Mouse (Mus musculus) liver, postnatal 0 days (tissue): Measurements from ENCODE around the gene Eif2d. TPM values are rescaled to one million over a fixed set of nuclear protein-coding genes. Genes with fewer than 3 reads are reported as not detected.

ENCODE experiments used
- ATAC-seq: fragments of 200-750 bp; cut with Nextera tagmentation; 2 replicates; pipeline ENCODE4 v1.8.0; 2017; ENCODE audit warnings: mild to moderate bottlenecking, moderate library complexity
- DNase-seq: peaks from one replicate; pipeline ENCODE4 v3.0.0-alpha.2; 2016
- H3K27ac ChIP-seq: fragments of 300-500 bp; sonication (generic); 2 replicates; pipeline ENCODE4 v1.5.1; 2014; ENCODE audit warnings: antibody characterized with exemption, moderate library complexity, mild to moderate bottlenecking, low read depth
- H3K27me3 ChIP-seq: fragments of 300-500 bp; sonication (generic); 2 replicates; pipeline ENCODE4 v1.6.1; 2014; ENCODE audit warnings: low read length, control low read depth, mixed read lengths; ENCODE audit not compliant: insufficient read depth
- H3K36me3 ChIP-seq: fragments of 300-500 bp; sonication (generic); replicated peaks from 2 replicates; pipeline ENCODE4 v1.6.1; 2014; ENCODE audit warnings: mild to moderate bottlenecking, control low read depth, low read length, moderate library complexity, mixed read lengths; ENCODE audit not compliant: insufficient read depth
- H3K4me1 ChIP-seq: fragments of 300-500 bp; sonication (generic); 2 replicates; pipeline ENCODE4 v1.6.1; 2014; ENCODE audit warnings: antibody characterized with exemption, mild to moderate bottlenecking, control low read depth; ENCODE audit not compliant: insufficient read depth
- H3K4me2 ChIP-seq: fragments of 300-500 bp; sonication (generic); 2 replicates; pipeline ENCODE4 v1.6.1; 2014; ENCODE audit warnings: low read depth, mild to moderate bottlenecking, low read length, moderate library complexity, mixed read lengths
- H3K4me3 ChIP-seq: fragments of 300-500 bp; sonication (generic); 2 replicates; pipeline ENCODE4 v1.5.1; 2014; ENCODE audit warnings: low read depth, low read length
- H3K9ac ChIP-seq: fragments of 300-500 bp; sonication (generic); replicated peaks from 2 replicates; pipeline ENCODE4 v1.6.1; 2014; ENCODE audit warnings: mild to moderate bottlenecking, moderate library complexity
- H3K9me3 ChIP-seq: fragments of 300-500 bp; sonication (generic); 2 replicates; pipeline ENCODE4 v1.6.1; 2016; ENCODE audit warnings: mild to moderate bottlenecking, control low read depth, low read length, mixed read lengths
- CTCF ChIP-seq: sonication (generic); IDR thresholded peaks from 2 replicates; pipeline ENCODE4 v1.5.1; 2016; ENCODE audit warnings: antibody characterized with exemption, low read depth
- EP300 ChIP-seq: IDR thresholded peaks from 2 replicates; pipeline ENCODE4 v1.6.1; 2016; ENCODE audit warnings: antibody characterized with exemption, low read depth, mild to moderate bottlenecking
- WGBS: fragments of 180-500 bp; shearing (Covaris S2); extraction: QIAGEN DNeasy Blood & Tissue Kit; methylation state at CpG from one replicate; pipeline ENCODE4 v1.1.7; 2014; ENCODE audit not compliant: insufficient replicate concordance; 5-methylcytosine and 5-hydroxymethylcytosine counted together
- polyA plus RNA-seq: library from polyadenylated mRNA; unstranded; fragments of >200 nt; fragmentation: Nextera tagmentation; extraction: Ambion mirVana; gene quantifications from 2 replicates; pipeline ENCODE4 v1.2.1, GENCODE M21; 2015

Gene Eif2d
- polyA plus RNA-seq = 18.2 and 19.0 TPM in 2 replicates

DNA sequence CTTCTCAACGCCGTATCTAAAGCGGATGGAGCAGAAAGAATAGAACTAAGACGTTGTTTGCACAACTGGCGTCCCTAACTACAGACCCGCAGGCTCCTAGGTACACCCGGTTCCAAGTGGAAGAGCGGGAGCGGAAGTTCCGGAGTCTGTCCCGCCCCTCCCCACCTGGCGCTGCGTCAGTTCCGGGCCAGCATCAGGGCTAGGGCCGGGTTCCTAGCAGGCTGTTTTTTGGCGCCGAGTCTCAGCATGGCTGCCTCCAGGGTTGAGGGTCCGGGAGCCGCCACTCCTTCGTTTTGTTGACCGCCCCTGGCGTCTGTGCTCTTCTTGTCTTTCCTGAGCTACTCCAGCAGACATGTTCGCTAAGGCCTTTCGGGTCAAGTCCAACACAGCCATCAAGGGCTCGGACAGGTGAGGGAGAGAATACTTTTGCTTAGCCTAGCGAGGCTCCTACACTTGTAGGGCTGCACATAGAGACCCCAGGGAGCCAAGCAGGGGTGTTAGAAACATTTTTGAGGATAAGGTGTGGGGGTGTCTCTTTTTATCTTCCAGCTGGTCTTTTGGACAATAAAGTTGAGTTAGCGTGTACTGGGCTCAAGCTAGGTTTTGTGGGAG is at the start of gene Eif2d:
Eif2d (plus strand) TSS at position 164 of the 612 bp plus-strand sequence.
- DNase-seq (peak; percentile 92), ATAC-seq (peak; percentile 99)
- H3K4me2 ChIP-seq = peak within 1 kb of the TSS; percentile 92
- peak within 1 kb of the TSS; percentile 84 for H3K9ac ChIP-seq
- H3K9me3 ChIP-seq = no peaks in the 10 kb centered on the region
- H3K36me3 ChIP-seq = peaks cover 3% of the 10 kb centered on the region; the same call in 1 of the 2 replicates
- peak within 1 kb of the TSS; percentile 67 for H3K27ac ChIP-seq
- no peak for TF ChIP-seq CTCF
- 0 out of 2 replicates have a peak, but pooled peaks have one; percentile 49 for TF ChIP-seq EP300
- no peaks in the 10 kb centered on the region for H3K27me3 ChIP-seq
- H3K4me3 ChIP-seq = peak within 1 kb of the TSS; percentile 87
- peaks cover 10% of the 10 kb centered on the region for H3K4me1 ChIP-seq
- WGBS = under 1% methylated on average over 27 of the region's 27 CpGs

DNA sequence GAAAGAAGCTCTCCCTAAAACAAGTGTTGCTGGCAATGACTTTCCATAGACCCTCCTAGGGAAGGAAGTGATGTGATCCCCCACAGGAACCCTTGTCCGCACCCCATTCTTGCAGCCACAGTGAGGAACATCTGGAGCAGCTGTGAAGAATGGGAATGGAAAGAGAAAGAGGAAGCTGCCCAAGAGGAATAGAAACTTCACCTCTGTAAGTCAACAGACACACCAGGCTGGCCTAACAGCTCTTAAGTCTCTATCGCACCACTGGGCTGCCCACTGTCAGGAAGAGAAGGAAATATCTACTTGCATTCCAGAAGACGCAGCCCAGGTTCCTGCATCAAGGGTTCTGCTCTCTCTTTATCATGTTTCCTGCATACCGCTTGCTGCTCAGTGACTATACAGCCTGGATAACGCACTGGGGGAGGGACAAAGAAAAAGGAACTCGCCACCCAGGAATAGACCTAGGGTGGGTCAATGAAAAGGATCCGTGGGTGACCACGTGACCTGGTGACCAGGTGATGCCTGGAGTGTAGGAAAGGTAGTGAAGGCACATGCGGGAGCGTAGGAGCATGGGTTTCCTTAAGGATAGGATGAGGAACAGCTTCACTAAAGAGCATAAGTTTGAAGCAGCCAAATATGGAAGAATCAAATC is 49.1 kb upstream of the Eif2d start:
- TF ChIP-seq CTCF (no peak), EP300 (no peak)
- no peak for DNase-seq
- peak overlapping the region; percentile 44; the same call in 1 of the 2 replicates for H3K4me2 ChIP-seq

DNA sequence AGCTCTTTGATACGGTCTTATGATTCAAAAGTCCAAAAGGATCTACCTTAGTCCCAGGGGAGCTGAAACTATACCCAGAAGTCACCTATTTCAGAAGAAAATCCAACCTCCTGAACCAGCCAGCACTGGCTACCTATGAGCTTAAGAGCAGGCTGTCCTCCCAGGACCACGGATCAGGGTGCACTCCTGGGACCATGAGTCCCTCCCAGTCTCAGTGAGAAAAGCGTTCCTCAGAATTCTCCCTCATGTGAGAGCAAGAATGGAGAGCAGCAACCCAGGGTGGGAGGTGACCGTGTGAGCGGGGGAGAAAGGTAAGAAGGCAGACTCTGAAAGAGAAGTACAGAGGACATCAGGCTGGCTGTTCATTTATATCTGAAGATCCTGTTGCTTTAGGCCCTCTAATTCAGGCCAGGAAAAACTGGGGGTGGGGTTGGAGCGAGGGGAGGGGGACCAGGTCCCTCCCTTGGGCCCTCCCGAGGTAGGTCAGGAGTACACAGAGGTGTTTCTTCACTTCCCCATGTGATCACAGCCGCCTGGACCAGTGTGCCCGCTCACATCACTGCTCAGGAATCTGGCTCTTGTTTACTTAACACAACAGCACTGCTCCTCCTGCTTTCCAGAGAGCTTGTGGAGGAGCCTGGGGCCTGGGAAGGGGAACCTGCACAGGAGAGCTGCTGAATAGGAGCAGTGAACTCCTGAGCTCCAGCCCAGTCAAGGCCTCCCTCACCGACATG is 45.2 kb upstream of the Eif2d start:
- H3K9me3 ChIP-seq = no peaks in the 10 kb centered on the region
- H3K9ac ChIP-seq = no peak overlapping the region
- H3K36me3 ChIP-seq = no peaks in the 10 kb centered on the region
- TF ChIP-seq CTCF (no peak), EP300 (no peak)
- no peak overlapping the region for H3K4me3 ChIP-seq
- DNase-seq = peak; percentile 49
- peak overlapping the region; percentile 22; the same call in 1 of the 2 replicates for H3K27ac ChIP-seq
- peaks cover 4% of the 10 kb centered on the region for H3K4me1 ChIP-seq
- peak; percentile 89 for ATAC-seq
- WGBS = 55% methylated on average over 10 of the region's 10 CpGs
- H3K4me2 ChIP-seq = no peak overlapping the region
- no peaks in the 10 kb centered on the region for H3K27me3 ChIP-seq

More for the DNA sequence above, 49.1 kb upstream of the Eif2d start:
- no peaks in the 10 kb centered on the region for H3K27me3 ChIP-seq
- H3K4me3 ChIP-seq = no peak overlapping the region
- no peaks in the 10 kb centered on the region for H3K36me3 ChIP-seq
- peak overlapping the region; percentile 70 for H3K27ac ChIP-seq
- no peak overlapping the region for H3K9ac ChIP-seq
- 40% methylated on average over 10 of the region's 10 CpGs for WGBS
- ATAC-seq = peak; percentile 19
- no peaks in the 10 kb centered on the region; the same call in 1 of the 2 replicates for H3K4me1 ChIP-seq
- H3K9me3 ChIP-seq = no peaks in the 10 kb centered on the region

DNA sequence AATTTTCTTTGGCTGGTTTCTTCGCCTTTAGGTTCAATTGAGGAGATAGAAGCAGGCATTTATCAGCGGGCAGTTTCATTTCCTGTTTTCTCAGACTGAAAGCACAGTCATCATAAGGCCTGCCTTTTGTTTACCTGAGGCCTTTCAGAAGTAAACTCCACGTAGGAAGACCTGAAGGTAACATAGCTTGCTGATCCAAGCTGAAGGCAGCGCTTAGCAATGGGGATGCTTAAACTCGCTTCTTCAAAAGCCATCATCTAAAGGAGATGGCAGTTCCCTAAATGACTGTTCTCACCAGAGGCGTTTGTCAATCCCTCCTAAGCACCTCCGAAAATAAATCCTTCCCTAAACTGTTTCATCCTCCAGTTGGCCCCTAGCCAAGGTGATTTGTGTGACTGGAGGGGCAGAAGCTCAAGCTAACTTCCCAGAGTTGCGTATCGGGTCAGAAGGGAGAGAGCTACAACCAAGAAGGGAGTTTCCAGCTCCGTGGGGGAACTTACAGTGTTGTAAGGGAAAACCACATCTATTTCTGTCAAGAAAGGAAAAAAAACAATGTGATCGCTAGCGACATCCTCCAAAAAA is 42.4 kb upstream of the Eif2d start:
- no peak for DNase-seq
- peak overlapping the region; percentile 42; the same call in 1 of the 2 replicates for H3K27ac ChIP-seq

DNA sequence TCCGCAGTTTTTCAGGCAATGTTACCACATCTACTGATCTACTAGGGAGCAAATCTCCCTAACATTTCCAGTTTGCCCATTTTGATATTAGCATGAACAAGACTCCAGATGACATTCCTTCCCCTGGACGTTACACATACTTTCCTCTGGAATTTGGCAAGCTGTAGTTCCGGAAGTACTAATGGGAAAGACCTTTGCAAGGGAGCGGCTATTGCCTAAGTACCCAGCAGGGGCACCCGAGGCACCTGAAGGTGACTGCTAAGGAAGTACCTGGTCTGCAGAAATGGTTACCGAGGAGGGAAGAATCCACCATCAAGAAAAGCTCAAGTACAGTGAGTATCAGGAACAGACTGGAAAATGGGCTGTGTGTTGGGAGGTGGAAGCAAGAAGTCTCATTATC is 40.4 kb upstream of the Eif2d start:
- Histone ChIP-seq H3K9me3 (no peaks in the 10 kb centered on the region), H3K27me3 (0 out of 2 replicates have a peak, but pooled peaks cover 4% of the 10 kb centered on the region), H3K27ac (no peak overlapping the region), H3K4me1 (peaks cover 4% of the 10 kb centered on the region), H3K4me3 (no peak overlapping the region), H3K36me3 (no peaks in the 10 kb centered on the region), H3K9ac (no peak overlapping the region), H3K4me2 (no peak overlapping the region)
- 37% methylated on average over 6 of the region's 6 CpGs for WGBS
- no peak for ATAC-seq
- TF ChIP-seq CTCF = peak; percentile 47
- TF ChIP-seq EP300 = peak; percentile 24; the same call in 1 of the 2 replicates
- DNase-seq = no peak

More for the DNA sequence above, 42.4 kb upstream of the Eif2d start:
- ATAC-seq = no peak
- 34% methylated on average over 12 of the region's 12 CpGs for WGBS
- Histone ChIP-seq H3K4me1 (peaks cover 4% of the 10 kb centered on the region), H3K4me3 (no peak overlapping the region), H3K27me3 (no peaks in the 10 kb centered on the region), H3K4me2 (peak overlapping the region; percentile 13), H3K9me3 (no peaks in the 10 kb centered on the region), H3K36me3 (no peaks in the 10 kb centered on the region), H3K9ac (no peak overlapping the region)
- TF ChIP-seq EP300 = no peak
- no peak for TF ChIP-seq CTCF

DNA sequence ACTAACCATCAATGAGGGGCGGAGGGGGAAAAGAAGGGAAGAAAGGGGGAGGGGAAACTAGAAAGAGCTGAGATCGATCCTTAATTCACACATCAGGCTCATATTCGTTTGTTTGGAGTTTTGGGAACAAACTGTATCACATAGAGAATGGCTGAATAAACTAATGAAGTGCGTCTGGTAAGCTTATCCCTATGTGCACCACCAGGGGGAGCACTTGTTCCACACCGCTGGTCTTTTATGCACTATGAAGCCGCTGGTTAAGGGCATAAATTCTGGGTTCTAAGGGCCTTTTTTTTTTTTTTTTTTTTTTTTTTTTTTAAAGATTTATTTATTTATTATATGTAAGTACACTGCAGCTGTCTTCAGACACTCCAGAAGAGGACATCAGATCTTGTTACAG is 37.0 kb upstream of the Eif2d start:
- Histone ChIP-seq H3K4me1 (no peaks in the 10 kb centered on the region; the same call in 1 of the 2 replicates), H3K27ac (no peak overlapping the region), H3K36me3 (no peaks in the 10 kb centered on the region), H3K9me3 (no peaks in the 10 kb centered on the region), H3K4me2 (no peak overlapping the region), H3K4me3 (no peak overlapping the region), H3K9ac (no peak overlapping the region), H3K27me3 (0 out of 2 replicates have a peak, but pooled peaks cover 4% of the 10 kb centered on the region)
- 12% methylated on average over 6 of the region's 6 CpGs for WGBS
- TF ChIP-seq CTCF (peak; percentile 93), EP300 (no peak)
- ATAC-seq = peak; percentile 65
- DNase-seq = peak; percentile 83
